Mouse (Mus musculus): ENCODE measurements around the gene Adamts20. TPM values are rescaled to one million over a fixed set of nuclear protein-coding genes. Genes with fewer than 3 reads are reported as not detected.
"Not testable (repeated sequence)": the region's sequence is repeated elsewhere in the genome, so short reads cannot be mapped to it uniquely, and the experiment has no call there.

Adamts20 gene
- under 1 TPM; 0.37 to 0.67 TPM for total RNA-seq (2021)

DNA sequence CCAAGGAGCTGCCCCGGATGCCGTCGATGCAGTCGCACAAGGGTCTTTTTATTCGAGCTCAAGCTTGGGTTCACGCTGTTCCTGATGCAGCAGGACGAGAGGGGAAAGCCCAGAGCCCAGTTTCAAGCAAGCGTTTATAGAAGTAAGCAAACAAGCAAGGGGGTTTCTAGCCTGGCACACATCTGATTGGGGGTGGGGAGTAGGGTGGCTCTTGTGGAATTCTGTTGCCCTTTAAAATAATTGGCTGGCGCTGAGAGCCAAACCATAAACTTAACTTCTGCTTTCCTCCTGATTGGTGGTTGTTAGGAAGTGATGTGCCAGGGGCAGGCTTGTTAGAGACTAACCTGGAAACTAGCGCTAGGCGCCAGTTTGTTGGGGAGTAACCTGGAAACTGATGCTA lies at the start of gene Adamts20:
Gene Adamts20 (minus strand): TSS at position 101 of the 400 bp plus-strand sequence.
- intact Hi-C loops (cut with DNase I): no loop called here
- no peak for DNase-seq

DNA sequence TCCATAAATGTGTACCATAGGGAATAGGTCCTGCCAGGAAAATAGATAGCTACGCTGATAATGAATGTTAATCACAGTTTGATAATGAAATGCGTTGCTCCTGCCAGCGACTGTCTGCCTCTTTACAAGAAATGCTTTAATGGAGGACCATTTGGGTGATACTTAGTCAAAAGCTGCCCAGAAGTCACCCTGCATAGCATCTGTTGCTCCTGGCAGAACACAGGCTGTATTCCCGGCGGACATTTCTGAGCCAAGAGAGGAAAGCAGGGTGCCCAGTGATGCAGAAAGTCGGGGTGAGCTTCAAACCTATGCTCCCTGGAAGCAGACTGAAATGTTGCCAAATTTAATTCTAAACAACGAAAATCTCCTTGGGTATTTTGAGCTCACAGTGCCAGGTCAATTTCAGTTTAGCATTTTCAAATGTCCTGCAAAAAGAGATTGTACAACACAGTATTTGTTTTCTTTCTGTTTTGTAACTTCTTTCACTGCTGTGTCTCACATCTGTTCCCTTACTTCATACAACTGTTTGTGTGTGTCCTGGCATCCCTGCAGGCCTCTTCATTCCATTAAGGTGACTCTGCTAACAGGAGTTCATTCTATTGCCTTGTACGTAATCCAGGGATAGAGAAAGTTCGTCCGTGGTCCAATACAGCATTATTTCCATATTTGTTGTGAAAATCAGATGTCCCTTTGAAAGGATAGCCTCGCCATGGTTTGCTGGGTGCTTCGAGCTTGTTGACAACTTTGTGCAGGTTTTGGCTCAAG lies 38.4 kb upstream of the Adamts20 start:
- intact Hi-C loops (cut with DNase I): no loop called here
- no peak for DNase-seq

DNA sequence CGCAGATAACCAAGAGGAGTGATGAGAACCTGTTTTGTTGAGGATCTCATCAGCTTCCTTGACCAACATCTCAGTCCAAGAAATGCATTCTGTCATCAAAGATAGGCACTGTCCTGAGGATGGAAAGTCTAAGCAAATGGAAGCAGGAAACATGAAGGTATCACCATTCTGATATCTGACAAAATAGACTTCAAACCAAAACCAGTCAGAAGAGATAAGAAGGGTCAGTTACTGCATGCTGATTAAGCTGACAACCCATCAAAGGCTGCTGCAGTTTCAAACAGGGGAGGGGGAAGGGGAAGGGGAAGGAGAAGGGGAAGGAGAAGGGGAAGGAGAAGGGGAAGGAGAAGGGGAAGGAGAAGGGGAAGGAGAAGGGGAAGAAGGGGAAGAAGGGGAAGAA lies 34.0 kb upstream of the Adamts20 start:
- intact Hi-C loops (cut with DNase I): no loop called here
- DNase-seq: no peak

DNA sequence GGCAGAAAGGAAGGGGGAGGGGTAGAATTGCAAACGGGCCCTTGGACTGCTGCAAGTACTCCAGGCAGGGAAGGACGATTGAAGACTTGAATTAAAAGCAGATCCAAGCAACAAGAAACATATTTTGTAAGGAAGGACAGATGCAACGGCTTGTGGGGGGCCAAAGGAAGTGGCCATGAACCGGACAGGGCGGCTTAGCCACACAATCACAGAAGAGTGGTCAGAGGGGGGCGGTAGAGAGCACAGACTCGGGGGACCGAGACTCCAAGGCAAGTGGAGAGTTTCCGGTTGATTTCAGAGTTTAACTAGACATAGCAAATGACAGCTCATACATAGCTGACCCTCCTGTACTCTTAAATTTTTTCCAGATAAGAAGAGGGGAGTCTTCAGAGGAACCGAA lies 30.7 kb upstream of the Adamts20 start:
- DNase-seq: no peak
- intact Hi-C loops (cut with DNase I): no loop called here

DNA sequence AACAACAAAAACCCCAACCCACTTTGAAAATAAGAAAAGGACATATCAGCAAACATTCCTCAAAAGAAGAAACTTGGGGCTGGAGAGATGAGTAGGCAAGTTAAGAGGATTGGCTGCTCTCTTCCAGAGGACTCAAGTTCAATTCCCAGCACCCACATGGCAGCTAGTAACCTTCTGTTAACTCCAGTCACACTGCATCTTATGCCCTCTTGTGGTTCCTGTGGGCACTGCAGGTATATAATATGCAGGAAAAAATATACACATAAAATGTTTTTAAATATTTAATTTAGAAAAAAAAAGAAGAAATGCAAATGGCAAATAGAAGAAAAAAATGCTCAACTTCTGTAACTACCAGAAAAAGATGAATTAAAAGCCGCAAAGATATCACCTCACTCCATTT lies 29.2 kb upstream of the Adamts20 start:
- DNase-seq: no peak
- intact Hi-C loops (cut with DNase I): no loop called here

DNA sequence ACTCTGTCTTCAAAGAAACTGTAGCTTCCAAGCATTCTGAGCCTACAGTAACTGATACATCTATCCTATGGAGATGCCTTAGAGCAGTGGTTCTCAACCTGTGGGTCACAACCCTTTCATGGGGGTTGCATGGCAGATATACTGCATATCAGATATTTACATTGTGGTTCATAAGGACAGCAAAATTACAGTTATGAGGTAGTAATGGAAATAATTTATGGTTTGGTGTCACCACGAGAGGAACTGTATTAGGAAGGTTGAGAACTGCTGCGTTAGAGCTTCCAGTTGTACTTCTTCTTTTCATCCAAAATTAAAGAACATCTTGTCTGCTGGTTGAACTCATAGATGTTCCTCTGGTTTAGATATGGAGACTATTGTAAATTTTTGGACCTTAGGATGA lies 24.2 kb upstream of the Adamts20 start:
- no peak for DNase-seq
- intact Hi-C loops (cut with DNase I): no loop called here

DNA sequence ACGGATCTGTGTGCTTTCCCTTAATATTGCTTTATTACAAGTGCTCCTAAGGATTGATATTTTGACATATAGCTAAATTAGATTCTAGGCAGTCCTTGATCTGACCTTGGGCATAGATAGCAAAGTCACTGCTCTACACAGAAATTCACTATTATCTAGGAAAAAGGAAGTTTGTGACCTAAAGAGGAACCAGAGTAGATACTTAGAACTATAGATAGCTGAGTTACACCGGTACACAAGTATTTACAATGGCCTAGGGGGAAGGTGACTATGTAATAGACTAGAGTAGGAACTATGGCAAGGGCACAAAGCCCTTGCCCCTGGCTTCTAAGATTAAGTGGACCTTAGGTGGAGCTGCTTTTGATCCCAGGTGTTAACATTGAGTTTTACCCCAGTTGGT lies 22.8 kb upstream of the Adamts20 start:
- intact Hi-C loops (cut with DNase I): not testable (repeated sequence)

DNA sequence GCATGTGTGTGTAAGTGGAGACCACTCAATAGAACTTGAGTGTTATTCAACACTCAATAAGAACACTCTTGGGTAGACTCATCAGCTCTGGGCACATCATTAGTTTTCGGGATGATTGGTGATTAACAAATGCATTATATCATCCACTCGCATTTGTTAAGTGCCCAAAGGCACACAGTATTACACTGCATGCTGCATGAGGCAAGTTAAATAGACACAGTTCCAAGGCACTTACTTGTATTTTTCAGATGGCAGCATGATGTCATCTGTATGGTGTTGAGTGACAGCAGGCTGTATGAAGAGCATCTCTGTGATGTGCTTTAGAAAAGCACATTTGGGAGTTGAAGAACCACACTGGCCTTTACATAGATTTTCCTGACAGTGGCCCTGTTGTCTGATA lies 17.3 kb upstream of the Adamts20 start:
- no peak for DNase-seq
- intact Hi-C loops (cut with DNase I): no loop called here

More for the DNA sequence above, 22.8 kb upstream of the Adamts20 start:
- DNase-seq: not testable (repeated sequence)

DNA sequence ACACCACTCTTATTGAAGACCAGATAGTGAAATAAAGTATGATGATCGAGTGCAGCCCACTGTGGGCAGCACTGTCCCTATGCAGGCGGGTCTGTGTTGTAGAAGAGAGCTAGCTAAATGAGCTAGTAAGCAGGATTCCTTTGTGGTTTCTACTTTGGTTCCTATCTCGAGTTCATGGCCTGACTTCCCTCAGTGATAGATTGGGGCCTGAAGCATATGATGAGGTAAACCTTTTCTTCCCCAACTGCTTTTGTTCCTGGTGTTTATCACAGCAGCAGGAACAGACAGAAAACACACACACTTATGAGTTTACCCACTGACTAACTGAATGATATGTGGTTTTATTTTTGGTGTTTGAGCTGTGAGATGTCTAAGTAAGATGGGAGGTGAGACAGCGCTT lies 15.6 kb upstream of the Adamts20 start:
- DNase-seq: no peak
- intact Hi-C loops (cut with DNase I): no loop called here

DNA sequence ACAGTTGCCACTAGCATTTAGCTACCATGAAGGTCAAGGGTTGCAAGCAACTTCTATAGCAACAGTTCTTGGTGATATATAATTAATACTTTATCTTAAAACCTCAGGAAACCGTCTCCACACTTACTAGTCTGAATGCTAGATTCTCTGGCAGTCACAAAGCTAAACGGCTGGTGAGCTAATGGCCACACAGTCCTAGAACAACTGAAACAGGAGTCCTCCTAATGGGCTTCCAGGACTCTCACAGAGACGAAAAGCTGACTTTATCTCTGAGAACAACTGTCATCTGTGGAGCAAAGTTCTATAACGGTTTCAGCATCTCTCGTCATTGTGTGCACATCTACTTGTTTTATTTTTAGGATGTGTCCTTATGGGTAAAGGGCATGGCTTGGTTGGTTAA lies 15.0 kb upstream of the Adamts20 start:
- no peak for DNase-seq
- intact Hi-C loops (cut with DNase I): no loop called here

DNA sequence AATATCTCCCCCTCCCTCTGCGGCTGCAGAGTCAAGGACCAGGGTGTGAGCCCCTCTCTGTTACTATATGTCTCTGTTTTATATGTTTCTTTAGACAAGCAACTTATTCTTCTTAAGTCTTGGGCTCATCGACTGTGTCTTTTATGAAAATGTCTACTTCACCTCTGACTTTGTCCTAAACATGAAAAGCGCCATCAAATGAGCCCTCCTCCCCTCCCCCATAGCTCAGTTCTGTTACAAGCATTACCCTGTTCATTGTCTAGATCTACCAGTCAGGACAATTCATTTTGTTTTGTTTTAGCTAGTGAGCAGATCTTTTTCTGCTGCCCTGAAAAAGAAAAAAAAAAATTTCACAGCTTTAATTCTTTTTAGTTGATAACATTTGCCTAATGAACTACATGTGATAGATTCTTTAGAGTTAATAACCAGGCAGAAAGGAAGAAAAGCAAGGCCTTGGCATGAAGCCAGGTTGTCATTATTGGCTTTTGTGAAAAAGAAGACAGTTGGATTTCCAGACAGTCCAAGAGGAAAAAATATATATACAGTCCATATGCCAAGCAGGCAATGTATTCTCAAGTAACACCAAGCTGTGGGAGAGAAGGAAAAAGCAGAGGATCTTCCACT lies 14.4 kb upstream of the Adamts20 start:
- no peak for DNase-seq
- intact Hi-C loops (cut with DNase I): no loop called here

DNA sequence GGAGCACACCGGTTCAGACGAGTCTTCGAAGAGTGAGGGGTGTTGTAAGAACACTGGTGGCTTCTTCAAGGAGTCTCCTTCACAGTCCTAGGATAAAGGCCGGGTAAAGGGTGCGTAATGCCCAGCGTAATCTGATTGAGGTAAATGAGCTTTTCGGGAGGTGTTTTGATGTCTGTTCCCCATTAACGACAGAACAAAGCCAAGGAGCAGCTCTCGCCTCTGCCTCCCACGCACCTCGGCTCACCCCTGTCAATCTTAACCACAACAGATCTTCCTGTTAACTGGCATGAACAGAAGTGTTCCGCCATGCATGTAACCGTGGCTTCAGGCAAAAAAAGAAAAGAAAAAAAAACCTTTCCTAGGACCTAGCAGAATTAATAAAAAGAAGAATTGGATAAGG lies 13.5 kb upstream of the Adamts20 start:
- no peak for DNase-seq
- intact Hi-C loops (cut with DNase I): no loop called here

DNA sequence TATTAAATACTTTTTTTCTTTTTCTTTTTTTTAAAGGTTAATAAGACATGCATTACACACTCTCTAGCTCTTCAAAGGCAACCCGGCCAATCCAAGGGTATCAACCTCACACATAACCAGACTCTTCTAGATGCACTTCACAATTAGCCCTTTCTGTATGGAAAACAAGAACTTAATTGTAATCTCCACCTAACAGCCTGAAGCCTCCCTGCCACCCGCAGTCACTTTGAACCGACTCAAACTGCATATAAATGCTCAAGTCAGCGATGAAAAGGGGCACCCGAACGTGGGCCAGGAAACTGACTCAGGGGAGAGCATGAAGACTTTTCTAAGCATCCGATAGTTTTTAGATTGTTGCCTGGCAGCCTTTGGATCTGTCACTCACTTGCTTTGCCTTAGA lies 12.1 kb upstream of the Adamts20 start:
- no peak for DNase-seq
- intact Hi-C loops (cut with DNase I): no loop called here

DNA sequence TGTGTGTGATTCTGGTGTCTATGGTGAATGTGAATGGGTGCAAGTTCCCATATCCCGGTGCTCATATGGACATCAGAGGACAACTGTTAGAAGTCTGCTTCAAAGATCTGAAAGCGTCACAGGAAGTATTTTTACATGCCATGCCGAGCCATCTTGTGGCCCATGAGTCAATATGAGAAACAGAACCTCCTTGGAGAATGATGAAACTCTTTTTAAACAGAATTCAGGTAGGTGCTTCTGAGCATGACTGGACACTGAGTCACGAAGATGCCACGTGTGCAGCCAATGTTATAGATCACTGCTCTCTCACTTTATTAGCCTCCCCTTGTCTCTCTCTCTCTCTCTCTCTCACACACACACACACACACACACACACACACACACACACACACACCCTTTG lies 10.8 kb upstream of the Adamts20 start:
- DNase-seq: no peak
- intact Hi-C loops (cut with DNase I): no loop called here

DNA sequence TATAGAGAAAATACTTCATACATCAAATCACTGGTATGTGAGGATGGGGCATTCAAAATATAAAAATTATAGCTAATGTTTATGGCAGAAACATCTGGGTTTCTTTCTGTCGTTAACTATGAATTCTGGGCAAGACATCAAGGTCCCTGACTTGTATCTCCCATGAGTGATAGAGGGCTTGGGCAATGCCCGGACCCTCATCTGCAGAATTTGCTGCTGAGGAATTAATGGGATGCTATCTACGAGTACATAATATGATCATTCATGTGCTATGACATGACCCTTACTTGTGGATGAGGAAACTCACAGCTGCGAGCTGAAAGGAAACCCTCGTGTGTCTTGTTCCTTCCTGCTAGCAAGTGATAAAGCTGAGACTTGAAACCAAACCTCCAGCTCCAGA lies 5.1 kb upstream of the Adamts20 start:
- no peak for DNase-seq
- intact Hi-C loops (cut with DNase I): no loop called here

DNA sequence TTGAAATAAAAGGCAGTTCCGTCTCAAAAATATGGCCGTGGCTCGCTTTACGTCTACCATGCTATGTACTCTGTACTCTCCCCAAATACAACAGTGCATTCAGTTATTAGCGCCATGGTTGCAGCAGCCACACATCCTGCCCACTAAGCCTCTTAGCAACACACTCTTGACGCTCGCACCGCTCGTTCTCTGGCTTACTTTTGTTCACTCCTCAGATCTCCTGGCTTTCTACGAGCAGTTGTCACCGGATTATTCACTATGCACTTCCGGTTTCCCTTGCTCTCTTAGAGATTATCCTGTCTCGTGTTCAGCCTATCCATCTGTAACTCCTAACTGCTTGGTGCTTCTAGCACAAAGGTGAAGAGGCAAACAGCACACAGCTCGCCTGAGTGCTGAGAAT lies 337 bp downstream of the Adamts20 start:
- DNase-seq: no peak
- intact Hi-C loops (cut with DNase I): no loop called here

DNA sequence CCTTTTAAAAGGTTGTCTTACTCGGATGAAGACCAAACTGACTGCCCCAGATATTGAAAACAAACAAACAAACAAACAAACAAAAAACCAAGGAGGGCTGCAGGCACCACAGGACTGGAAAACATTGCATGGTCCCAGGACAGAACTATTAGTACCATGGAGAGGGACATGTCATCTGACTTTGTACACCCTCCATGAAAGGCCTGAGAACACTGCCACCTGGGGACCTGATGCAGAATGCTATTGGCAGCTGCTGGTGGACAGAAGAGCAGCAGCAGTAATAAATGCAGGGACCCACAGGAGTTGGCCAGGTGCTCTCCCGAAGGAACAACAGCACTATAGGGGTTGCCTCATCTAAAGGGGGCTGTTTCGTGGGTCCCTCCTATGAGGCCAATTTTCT lies 2.0 kb downstream of the Adamts20 start:
- intact Hi-C loops (cut with DNase I): loop anchor here (1.0 to 2.0 kb wide), 2 partner anchors 121 to 198 kb away; no protein-coding TSS in a partner anchor
- peak; percentile 51 to 63 for DNase-seq

DNA sequence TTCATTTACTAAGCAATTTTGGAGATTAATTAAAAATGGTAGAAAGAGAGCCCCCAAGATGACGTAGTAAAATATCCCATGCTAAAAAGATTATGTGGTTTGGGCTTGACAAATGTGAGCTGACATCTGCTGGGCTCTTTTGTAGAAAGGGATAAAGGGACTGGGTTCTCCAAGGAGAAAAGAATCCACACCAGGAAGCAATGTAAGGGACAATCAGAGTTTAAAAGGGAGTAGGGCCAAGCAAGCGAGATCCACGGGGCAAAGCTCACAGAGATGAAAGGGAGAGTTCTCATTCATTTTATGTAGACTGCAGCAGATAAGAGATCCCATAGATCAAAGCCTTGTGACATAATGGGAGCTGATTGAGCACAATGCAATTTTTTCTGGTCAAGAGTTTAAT lies 3.0 kb downstream of the Adamts20 start:
- DNase-seq: no peak
- intact Hi-C loops (cut with DNase I): loop anchor here (2.0 kb wide), 1 partner anchor 197 kb away; no protein-coding TSS in a partner anchor

DNA sequence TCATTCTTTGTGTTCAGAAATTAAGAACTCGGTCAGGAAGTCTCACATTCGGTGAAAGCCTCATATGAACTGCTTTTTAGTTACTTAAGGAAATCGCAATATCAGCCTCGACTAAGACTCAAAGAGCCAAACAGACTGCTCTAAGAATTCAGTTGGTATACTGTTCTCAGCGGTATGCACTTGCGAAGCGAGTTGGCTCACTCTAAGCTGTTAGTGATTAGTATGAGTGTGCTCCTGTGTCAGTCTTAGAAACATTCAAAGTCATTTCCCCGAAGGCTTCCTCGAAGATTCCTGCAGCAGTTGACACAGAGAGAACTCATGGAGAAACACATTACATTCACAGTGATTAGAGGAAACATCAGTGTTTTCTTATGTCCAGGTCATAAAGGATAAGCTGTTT lies 4.1 kb downstream of the Adamts20 start:
- DNase-seq: no peak
- intact Hi-C loops (cut with DNase I): no loop called here

DNA sequence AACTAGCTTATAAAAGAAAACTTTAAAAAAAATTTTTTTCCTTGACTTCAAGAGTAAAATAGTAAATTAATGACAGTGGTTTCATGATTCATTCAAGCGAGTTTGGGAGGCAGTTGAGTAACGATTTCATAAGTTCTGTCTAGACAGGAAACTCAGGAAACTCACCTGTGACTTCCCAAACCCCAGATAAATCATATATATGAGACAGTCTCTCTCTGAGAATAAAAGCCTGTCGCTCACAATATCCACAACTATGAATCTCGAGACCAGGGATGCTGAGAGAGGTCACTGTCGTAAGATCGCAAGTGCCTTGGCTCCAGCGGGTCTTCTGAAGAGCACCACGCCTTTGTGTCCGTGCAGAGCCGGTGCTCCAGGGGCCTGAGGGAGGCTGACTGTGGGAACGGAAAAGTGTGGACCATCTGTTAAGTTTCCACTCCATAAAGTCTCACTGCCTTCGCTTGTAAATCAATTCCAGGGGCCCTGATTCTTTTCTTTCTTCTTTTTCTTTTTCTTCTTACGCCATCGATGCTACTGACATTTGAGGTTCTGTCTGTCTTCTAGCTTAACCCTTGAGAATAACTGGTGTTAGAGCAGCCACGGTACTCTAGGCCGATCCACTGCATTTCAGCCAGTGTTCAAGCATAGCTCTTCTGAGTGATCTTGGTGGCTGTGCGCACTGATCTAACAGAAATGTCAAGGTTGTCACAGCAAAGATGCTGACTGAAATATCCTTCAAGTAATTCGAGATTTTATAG lies 7.4 kb downstream of the Adamts20 start:
- intact Hi-C loops (cut with DNase I): no loop called here
- DNase-seq: no peak

DNA sequence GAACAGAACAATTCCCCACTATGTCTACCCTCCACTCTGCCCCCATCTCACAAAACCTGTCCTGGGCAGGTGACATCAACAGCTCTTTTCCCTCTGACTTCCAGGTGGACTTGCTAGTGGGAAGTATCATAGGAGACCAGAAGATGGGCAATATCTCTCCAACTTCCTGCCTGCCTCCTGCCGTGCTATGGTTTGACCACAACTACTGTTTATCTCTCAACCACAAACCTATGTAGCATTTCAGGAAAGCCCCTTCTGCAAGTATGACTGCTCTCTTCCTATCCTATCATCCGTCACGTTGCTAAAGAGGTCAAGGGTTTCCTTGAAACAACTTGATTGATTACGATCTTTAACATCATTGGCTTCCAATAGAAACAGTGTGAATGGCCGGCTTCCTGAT lies 12.4 kb downstream of the Adamts20 start:
- no peak for DNase-seq
- intact Hi-C loops (cut with DNase I): no loop called here

DNA sequence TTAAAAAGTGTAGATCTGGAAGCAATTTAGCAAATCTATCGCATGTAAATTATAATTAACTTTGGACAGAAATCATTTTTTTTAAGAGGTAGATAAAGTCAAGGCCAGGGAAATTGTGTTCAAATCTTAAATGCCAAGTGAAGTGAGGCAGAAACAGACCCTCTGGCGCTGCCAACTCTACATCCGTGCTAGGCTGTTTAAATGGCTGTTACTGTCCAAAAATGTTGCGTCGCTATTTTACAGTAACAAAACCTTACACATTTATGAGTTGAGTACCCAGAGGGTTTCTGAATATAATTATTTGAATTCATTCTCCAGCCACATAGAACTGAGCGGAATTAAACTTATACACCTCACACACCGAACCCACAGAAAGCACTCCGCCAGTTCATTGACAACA lies 13.6 kb downstream of the Adamts20 start:
- DNase-seq: no peak
- intact Hi-C loops (cut with DNase I): no loop called here

Data from heart, postnatal 10 days (tissue).